Mouse (Mus musculus) embryo, embryonic 11 days (tissue): ENCODE measurements around the gene Arhgap11a.
A peak's percentile ranks its signal among the peaks of the same experiment; 100 is the strongest.

ENCODE experiments used
- DNase-seq: peaks from one replicate; pipeline ENCODE4 v3.0.0-alpha.2; 2015

The Arhgap11a gene

GRCm38 (mm10) chr2:113817681-113818606 is 30.5 kb downstream of the Arhgap11a start:
- no peak for DNase-seq

DNA sequence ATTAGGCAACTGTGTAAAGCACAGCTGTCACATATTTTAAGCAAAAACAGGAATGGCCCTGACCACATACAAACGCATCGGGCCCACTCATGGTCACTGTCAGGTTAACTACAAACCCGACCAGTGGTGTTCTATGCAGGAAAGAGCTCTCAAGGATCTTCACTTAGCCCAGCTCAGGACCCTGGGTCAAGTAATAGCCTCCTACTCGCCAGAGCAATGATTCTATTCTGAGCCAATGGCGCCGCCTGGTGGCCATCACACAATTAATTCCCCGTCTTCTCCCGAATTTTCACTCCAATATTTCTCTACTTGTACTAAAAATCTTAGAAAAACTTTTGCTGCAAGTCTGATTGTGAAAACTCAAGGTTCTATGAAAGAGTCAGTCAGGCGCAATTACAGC is 40.8 kb downstream of the Arhgap11a start:
- peak; percentile 78 for DNase-seq

- no peak for DNase-seq
Measured at GRCm38 (mm10) chr2:113806851-113807577, 41.4 kb downstream of the Arhgap11a start.

- no peak for DNase-seq
Measured at GRCm38 (mm10) chr2:113805765-113806164, 42.7 kb downstream of the Arhgap11a start.

- no peak for DNase-seq
Measured at GRCm38 (mm10) chr2:113803753-113804152, 44.7 kb downstream of the Arhgap11a start.

GRCm38 (mm10) chr2:113800846-113801245 is 47.6 kb downstream of the Arhgap11a start:
- no peak for DNase-seq

GRCm38 (mm10) chr2:113798605-113799004 is 49.9 kb downstream of the Arhgap11a start:
- DNase-seq = no peak

- DNase-seq = no peak
Measured at GRCm38 (mm10) chr2:113795186-113795585, 53.3 kb downstream of the Arhgap11a start.

DNA sequence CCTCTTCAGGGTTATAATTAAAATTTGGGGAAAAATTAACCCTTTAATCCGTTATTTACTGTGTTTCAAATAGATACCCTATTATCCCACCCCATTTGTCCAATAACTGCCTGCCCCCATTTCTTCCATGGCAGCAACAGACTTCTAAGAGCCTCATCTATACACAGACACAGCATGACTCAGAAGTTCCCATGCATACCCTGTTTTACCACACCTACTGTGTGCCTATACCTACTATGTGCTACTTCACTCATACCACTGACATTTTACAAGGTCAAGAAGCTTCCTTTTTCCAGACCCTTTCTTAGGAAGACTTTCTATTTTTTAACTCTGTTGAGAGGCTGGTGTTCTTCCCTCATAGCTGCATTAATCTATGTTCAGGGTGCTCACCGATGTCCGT is 54.9 kb downstream of the Arhgap11a start:
- DNase-seq = no peak

GRCm38 (mm10) chr2:113788821-113789387 is 59.6 kb downstream of the Arhgap11a start:
- DNase-seq = no peak

- DNase-seq = no peak
Measured at GRCm38 (mm10) chr2:113787882-113788281, 60.6 kb downstream of the Arhgap11a start.

DNA sequence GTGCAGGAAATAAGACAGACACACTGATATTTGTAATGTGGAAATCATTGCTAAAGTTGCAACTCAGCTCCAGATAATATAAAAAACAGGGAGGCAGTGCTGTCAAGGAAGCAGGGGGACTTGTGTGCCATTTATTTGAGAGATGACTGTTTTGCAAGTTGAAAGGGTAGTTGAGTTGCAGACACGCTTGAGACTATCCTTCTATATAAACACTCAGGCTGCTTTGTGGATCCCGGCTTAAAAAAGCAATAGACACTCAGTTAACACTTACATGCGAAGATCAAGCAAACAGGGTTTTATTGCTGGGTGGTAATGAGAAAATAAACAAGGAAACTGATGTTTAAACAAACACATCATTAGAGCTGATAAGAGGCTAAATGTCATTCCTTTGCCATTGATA is 63.6 kb downstream of the Arhgap11a start:
- no peak for DNase-seq

- no peak for DNase-seq
Measured at GRCm38 (mm10) chr2:113781521-113781920, 66.9 kb downstream of the Arhgap11a start.
